Mouse (Mus musculus): ENCODE results near the gene Pnmt. TPM values are rescaled to one million over a fixed set of nuclear protein-coding genes. Genes with fewer than 3 reads are reported as not detected.

The Pnmt gene
- polyA plus RNA-seq, 1 experiment from 2014 or later = 1.3 TPM

DNA sequence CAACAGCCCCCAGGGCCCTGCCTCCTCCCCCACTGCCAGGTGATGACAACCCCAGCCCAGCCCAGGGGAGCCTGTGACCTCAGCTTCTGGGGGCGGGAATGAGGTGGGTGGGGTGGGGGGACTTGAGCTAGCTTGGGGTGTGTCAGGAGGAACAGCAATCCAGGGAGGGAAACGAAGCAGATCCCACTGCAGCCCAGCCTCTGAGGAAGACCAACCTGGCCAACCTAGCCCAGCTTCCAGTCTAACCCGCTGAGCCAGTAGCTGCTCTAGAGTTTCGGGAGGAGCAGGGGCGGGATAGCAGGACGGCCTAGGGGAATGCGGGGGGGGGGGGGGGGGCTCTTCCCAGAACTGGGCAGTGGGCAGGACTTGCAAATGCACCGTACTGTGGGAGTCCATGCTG, 5.8 kb downstream of the Pnmt start:
- Histone ChIP-seq H3K9ac (no peak overlapping the region), H3K9me3 (no peaks in the 10 kb centered on the region), H3K27me3 (replicated peaks) (peaks cover 29% of the 10 kb centered on the region), H3K27ac (no peak overlapping the region), H3K36me3 (replicated peaks) (no peaks in the 10 kb centered on the region), H3K4me3 (no peak overlapping the region), H3K4me1 (no peaks in the 10 kb centered on the region; the same call in none of the 2 replicates), H3K4me2 (no peak overlapping the region)
- no peak for ATAC-seq (replicated peaks)
- WGBS = 24% methylated on average over 6 of the region's 8 CpGs

DNA sequence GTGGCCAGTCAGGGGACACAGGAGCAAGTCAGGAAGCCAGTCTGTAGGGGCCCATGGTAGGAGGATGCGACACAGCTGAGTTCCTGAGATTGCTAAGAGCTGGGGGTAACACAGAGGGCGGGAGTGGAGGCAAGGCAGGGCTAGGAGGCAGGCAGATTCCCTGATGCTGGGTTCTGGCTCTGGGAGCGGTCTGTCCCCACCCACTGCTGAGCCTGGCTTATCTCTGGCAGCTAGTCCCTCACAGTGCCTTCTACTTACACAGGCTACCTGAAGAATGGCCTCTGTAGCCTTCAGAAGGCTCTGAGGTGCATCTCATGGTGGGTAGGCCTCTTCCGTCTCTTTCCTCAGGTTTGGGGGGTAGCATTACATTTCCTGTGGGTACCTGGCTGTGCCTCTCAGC, 6.4 kb downstream of the Pnmt start:
- Histone ChIP-seq H3K27me3 (replicated peaks) (peaks cover 23% of the 10 kb centered on the region), H3K9me3 (no peaks in the 10 kb centered on the region), H3K27ac (no peak overlapping the region), H3K4me3 (no peak overlapping the region), H3K4me1 (no peaks in the 10 kb centered on the region; the same call in none of the 2 replicates), H3K9ac (no peak overlapping the region), H3K36me3 (replicated peaks) (no peaks in the 10 kb centered on the region), H3K4me2 (no peak overlapping the region)
- WGBS = 53% methylated on average over 4 of the region's 4 CpGs
- ATAC-seq (replicated peaks) = no peak

DNA sequence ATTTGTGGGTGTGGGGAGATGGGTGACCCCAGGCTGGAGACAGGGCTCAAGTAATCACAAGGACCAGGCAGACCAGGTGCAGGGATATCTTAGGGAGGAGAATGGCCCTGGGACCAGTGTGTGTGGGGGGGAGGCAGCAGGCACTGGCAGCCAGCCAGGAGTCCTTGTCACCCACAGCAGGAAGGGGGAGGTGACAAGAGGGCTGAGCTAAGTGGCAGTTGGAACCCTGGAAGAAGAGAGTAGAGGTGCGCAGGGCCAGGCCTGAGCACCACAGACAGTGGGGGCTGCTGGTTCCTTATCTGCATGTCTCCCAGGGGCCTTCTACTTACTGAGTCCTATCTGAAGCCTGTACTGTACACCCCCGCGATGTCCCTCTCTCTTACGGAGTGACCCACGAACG, 7.1 kb downstream of the Pnmt start:
- Histone ChIP-seq H3K9me3 (no peaks in the 10 kb centered on the region), H3K36me3 (replicated peaks) (no peaks in the 10 kb centered on the region), H3K9ac (no peak overlapping the region), H3K4me1 (no peaks in the 10 kb centered on the region; the same call in none of the 2 replicates), H3K27me3 (replicated peaks) (peaks cover 16% of the 10 kb centered on the region), H3K4me3 (no peak overlapping the region), H3K4me2 (no peak overlapping the region), H3K27ac (no peak overlapping the region)
- ATAC-seq (replicated peaks) = no peak
- WGBS = 74% methylated on average over 6 of the region's 6 CpGs

DNA sequence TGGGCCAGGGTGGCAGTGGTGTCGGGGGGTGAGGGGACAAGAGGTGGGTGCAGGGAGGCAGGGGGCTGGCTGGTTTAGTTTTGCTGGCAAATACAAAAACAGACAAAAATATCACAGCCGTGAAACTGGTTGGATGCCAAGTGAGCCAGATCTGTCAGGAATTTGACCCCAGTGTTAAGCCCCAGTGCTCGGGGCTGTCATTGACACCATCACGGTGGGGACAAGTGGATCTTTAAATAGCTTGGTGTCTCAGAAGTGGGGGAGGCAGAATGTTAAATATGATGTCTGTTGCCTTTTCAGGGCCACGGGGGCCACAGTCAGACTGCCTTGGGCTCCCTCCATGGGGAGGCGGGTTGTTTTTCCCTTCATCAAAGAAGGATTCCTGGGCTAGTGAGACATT, 8.1 kb downstream of the Pnmt start:
- no peak overlapping the region for H3K9ac ChIP-seq
- WGBS = 59% methylated on average over 6 of the region's 6 CpGs
- no peak for ATAC-seq (replicated peaks)
- H3K4me3 ChIP-seq = no peak overlapping the region
- no peak overlapping the region for H3K27ac ChIP-seq
- no peak overlapping the region for H3K4me2 ChIP-seq
- H3K9me3 ChIP-seq = no peaks in the 10 kb centered on the region
- H3K4me1 ChIP-seq = no peaks in the 10 kb centered on the region; the same call in none of the 2 replicates
- no peaks in the 10 kb centered on the region for H3K36me3 ChIP-seq (replicated peaks)
- peaks cover 11% of the 10 kb centered on the region; the same call in 1 of the 2 replicates for H3K27me3 ChIP-seq (replicated peaks)

DNA sequence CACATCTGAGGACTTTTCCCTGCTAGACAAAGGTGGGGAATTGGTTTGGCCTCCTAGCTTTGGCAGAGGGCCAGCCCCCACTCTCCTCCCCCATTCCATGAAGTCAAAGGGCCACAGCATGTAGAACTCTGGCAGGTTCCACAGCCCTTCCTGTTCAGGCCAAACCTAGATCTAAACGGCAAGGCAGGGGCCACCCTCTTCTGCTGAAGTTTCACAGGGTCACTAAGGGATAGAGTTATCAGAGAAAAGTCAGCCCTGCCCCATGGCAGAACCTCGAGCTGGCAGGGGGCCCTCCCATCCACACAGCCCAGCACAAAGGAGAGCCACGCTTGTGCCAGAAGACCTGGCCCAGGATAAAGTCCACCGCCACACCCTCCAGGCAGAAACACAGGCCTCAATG, 8.8 kb downstream of the Pnmt start:
- WGBS = 53% methylated on average over 4 of the region's 4 CpGs
- ATAC-seq (replicated peaks) = no peak
- H3K36me3 ChIP-seq (replicated peaks) = no peaks in the 10 kb centered on the region
- H3K4me2 ChIP-seq = no peak overlapping the region
- H3K4me3 ChIP-seq = no peak overlapping the region
- no peak overlapping the region for H3K27ac ChIP-seq
- H3K9ac ChIP-seq = no peak overlapping the region
- peaks cover 11% of the 10 kb centered on the region; the same call in 1 of the 2 replicates for H3K27me3 ChIP-seq (replicated peaks)
- H3K4me1 ChIP-seq = peaks cover 3% of the 10 kb centered on the region
- no peaks in the 10 kb centered on the region for H3K9me3 ChIP-seq

DNA sequence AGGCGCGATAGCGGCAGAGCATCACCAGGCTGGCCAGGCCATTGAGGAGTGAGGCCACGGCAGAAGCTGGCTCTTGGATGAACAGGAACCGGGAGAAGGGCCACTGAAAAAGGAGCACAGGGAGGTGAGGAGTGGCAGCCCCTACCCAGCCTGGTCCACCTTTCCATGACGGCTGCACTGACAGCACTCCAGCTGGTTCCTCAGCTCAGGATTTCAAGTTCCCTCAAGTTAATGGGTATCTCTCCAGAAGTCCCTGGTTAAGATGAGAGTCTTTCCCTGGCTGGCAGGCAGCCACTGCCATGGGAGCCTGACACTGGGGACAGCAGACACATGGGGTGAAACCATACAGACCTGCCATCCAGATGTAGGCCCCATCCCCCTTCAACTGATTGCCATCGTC, 11.7 kb downstream of the Pnmt start:
- Histone ChIP-seq H3K9me3 (no peaks in the 10 kb centered on the region), H3K27me3 (replicated peaks) (no peaks in the 10 kb centered on the region; the same call in 1 of the 2 replicates), H3K4me2 (no peak overlapping the region), H3K9ac (no peak overlapping the region), H3K27ac (no peak overlapping the region), H3K36me3 (replicated peaks) (no peaks in the 10 kb centered on the region), H3K4me1 (peaks cover 7% of the 10 kb centered on the region), H3K4me3 (no peak overlapping the region)
- no peak for ATAC-seq (replicated peaks)
- 89% methylated on average over 7 of the region's 7 CpGs for WGBS

DNA sequence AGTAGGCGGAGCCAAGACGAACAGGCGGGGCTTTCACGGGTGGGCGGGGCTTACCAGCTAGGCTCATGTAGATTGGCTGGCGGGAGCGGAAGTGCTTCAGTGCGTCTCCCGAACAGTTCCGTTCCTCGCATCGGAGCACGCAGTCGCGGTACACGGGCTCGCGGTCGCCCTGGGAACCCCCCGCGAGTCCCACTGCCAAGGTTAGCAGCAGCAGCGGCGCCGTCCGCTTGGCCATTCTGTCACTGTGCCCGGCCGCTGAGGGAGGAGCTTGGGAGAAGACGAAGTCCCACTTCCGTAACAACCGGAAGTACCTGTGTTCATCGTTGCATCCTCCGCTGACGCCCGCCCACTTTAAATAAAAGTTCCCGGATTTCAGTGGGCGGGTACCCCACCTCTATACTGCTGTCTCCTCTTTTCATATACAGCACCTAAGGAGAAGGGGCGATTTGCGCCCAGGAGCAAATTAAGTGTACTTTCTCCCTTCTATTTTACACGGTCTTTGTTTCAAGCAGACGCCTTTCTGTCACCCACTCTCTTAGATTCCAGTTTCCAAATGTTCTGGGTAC, 14.0 kb downstream of the Pnmt start, which contains the start of gene Pgap3:
Gene Pgap3, minus strand, starts transcription at position 330 of the 566 bp plus-strand sequence.
- ATAC-seq (replicated peaks) = peak; percentile 91
- Histone ChIP-seq H3K4me1 (peaks cover 7% of the 10 kb centered on the region), H3K4me3 (peak within 1 kb of the TSS; percentile 59), H3K27ac (peak within 1 kb of the TSS; percentile 96), H3K4me2 (peak within 1 kb of the TSS; percentile 74), H3K9me3 (no peaks in the 10 kb centered on the region), H3K27me3 (replicated peaks) (peaks cover 5% of the 10 kb centered on the region), H3K9ac (peak within 1 kb of the TSS; percentile 69), H3K36me3 (replicated peaks) (no peaks in the 10 kb centered on the region)
- under 1% methylated on average over 40 of the region's 40 CpGs for WGBS

DNA sequence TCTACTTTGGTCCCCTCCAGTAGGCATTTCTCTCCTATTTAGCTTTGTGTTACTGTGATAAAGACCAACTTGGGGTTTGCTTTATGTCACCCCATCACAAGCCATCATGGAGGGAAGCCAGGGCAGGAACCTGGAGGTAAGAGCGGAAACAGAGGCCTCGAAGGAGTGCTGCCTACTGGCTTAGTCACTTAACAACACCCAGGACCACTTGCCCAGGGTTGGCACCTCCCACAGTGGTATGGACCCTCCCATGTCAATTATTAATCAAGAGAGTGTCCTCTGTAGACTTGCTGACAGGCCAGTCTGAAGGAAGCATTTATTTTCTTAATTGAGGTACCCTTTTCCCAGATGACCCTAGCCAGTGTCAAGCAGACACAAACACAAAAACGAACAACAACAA, 14.6 kb downstream of the Pnmt start:
- 0 out of 2 replicates have a peak, but pooled peaks have one; percentile 1 for ATAC-seq (replicated peaks)
- Histone ChIP-seq H3K27ac (peak overlapping the region; percentile 96), H3K4me3 (peak overlapping the region; percentile 59), H3K4me2 (peak overlapping the region; percentile 74), H3K9ac (peak overlapping the region; percentile 69), H3K36me3 (replicated peaks) (no peaks in the 10 kb centered on the region), H3K27me3 (replicated peaks) (peaks cover 5% of the 10 kb centered on the region), H3K4me1 (peaks cover 7% of the 10 kb centered on the region), H3K9me3 (no peaks in the 10 kb centered on the region)
- 65% methylated on average over 3 of the region's 3 CpGs for WGBS

DNA sequence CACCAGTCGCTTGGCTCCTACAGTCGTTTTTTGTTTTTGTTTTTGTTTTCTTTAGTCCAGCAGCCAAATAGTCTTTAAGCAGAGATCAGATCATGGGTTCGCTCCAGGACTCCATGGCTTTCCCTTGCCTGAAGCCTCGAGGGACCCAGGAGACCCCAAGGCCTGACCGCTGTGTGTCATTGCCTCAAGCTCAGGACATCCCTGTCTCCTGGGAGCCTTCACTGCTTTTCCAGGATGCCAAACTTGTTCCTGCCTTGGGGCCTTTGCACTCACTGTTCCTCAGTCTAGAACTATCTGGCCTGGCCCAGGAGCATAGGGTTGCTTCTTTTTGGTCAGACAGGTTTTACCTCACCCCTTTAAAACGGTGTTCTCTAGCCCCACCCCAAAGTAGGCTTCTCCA, 20.4 kb downstream of the Pnmt start:
- Histone ChIP-seq H3K36me3 (replicated peaks) (no peaks in the 10 kb centered on the region), H3K9ac (no peak overlapping the region), H3K4me1 (peaks cover 5% of the 10 kb centered on the region; the same call in 1 of the 2 replicates), H3K4me3 (no peak overlapping the region), H3K9me3 (no peaks in the 10 kb centered on the region), H3K4me2 (no peak overlapping the region), H3K27ac (no peak overlapping the region), H3K27me3 (replicated peaks) (peaks cover 14% of the 10 kb centered on the region)
- 78% methylated on average over 6 of the region's 6 CpGs for WGBS
- ATAC-seq (replicated peaks) = no peak

DNA sequence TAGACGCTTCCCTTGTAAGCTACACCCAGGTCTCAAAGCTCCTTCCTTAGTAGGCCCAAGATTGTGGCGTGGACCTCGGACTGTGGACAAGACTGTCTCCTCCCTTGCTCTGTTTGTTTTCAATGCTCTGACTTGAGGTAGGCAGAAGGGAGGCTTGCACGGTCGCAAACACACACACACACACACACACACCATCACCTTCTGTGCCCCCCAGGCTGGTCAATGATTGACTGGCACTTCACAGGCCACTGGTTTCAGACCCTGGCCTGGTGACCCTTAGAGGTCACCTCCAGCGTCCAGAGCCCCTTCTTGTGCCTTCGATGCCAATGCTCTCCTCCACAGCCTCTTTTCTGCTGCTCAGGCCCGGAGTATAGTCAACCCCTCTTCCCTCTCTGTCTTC, 22.6 kb downstream of the Pnmt start:
- Histone ChIP-seq H3K9ac (no peak overlapping the region), H3K4me1 (peaks cover 20% of the 10 kb centered on the region), H3K4me2 (no peak overlapping the region), H3K36me3 (replicated peaks) (no peaks in the 10 kb centered on the region), H3K27ac (no peak overlapping the region), H3K27me3 (replicated peaks) (peaks cover 26% of the 10 kb centered on the region), H3K9me3 (no peaks in the 10 kb centered on the region), H3K4me3 (no peak overlapping the region)
- WGBS = 55% methylated on average over 8 of the region's 8 CpGs
- no peak for ATAC-seq (replicated peaks)

DNA sequence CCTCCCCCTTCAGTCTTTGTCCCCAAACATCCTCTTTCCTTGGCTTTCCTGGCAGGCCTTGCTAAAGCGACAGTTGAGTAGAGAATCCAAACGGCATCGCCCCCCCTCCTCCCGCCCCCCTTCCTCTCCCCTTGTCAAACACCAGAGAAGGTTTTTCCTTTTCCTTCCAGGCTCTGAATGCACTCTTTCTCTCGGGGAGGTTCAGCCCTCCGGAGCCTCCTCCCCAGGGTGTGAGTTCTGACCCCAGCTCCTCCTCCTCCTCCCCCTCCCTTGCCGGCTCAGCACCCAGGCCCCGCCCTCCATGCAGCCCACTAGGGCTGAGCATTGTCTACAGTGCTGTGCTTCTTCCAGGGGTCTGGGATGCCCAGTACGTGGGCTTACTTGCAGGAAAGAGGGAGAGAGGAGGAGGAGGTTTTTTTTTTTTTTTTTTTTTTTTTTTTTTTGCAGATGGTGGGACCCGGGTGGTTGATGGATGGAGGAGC, 23.1 kb downstream of the Pnmt start:
- H3K36me3 ChIP-seq (replicated peaks) = no peaks in the 10 kb centered on the region
- no peak overlapping the region for H3K9ac ChIP-seq
- no peak overlapping the region for H3K27ac ChIP-seq
- no peak for ATAC-seq (replicated peaks)
- H3K27me3 ChIP-seq (replicated peaks) = peaks cover 25% of the 10 kb centered on the region
- H3K4me1 ChIP-seq = peaks cover 22% of the 10 kb centered on the region
- 1% methylated on average over 9 of the region's 10 CpGs for WGBS
- H3K9me3 ChIP-seq = no peaks in the 10 kb centered on the region
- no peak overlapping the region for H3K4me3 ChIP-seq
- H3K4me2 ChIP-seq = no peak overlapping the region; the same call in 1 of the 2 replicates

DNA sequence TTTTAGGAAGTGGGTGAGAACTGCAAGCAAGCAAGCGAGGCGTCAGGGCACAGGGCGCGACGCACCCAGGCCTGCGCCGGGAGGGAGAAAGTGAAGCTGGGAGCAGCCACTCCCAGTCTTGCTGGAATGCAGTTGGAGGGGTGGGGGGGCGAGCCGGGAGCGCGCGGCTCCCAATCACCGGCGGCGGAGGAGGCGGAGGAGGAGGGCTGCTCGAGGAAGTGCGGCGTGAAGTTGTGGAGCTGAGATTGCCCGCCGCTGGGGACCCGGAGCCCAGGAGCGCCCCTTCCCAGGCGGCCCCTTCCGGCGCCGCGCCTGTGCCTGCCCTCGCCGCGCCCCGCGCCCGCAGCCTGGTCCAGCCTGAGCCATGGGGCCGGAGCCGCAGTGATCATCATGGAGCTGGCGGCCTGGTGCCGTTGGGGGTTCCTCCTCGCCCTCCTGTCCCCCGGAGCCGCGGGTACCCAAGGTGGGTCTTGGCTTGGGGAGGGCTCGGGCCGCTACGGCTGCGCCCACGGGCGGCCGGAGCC, 26.1 kb downstream of the Pnmt start, which contains the start of gene Erbb2:
Gene Erbb2, plus strand, starts transcription at position 198 of the 524 bp plus-strand sequence.
- WGBS = 2% methylated on average over 42 of the region's 49 CpGs
- Histone ChIP-seq H3K27me3 (replicated peaks) (peaks cover 25% of the 10 kb centered on the region), H3K27ac (peak within 1 kb of the TSS; percentile 74), H3K9ac (peak within 1 kb of the TSS; percentile 58), H3K4me1 (peaks cover 22% of the 10 kb centered on the region), H3K4me3 (peak within 1 kb of the TSS; percentile 59), H3K36me3 (replicated peaks) (no peaks in the 10 kb centered on the region), H3K9me3 (no peaks in the 10 kb centered on the region), H3K4me2 (peak within 1 kb of the TSS; percentile 99)
- peak; percentile 54; the same call in 1 of the 2 replicates for ATAC-seq (replicated peaks)
